Mouse (Mus musculus): Measurements from ENCODE around the gene Fbxw7. TPM values are rescaled to one million over a fixed set of nuclear protein-coding genes. Genes with fewer than 3 reads are reported as not detected.

Gene Fbxw7
- polyA plus RNA-seq, 2 experiments from 2014 or later: 15.0 to 18.8 TPM

Other genes with a start within 250 kb of the Fbxw7 start
- gene Arfip1, start 232.6 kb upstream of the Fbxw7 start, polyA plus RNA-seq (2017; shearing (Covaris generic)): 10 to 100 TPM; 39.7 to 49.0 TPM
- gene Tigd4, start 221.7 kb upstream of the Fbxw7 start, polyA plus RNA-seq (2017; shearing (Covaris generic)): not detected
- gene Tmem154, start 149.1 kb upstream of the Fbxw7 start, polyA plus RNA-seq (2017; shearing (Covaris generic)): 100 to 1,000 TPM; 124 to 153 TPM